Mouse (Mus musculus) lung, embryonic 16.5 days (tissue): ENCODE measurements at regions not wholly inside any gene's neighbourhood (a gene's known extent, or its start where the extent isn't known, plus 50 kb on each side); places are given as distances from the start of the nearest gene placed in this dataset.
A peak's percentile ranks its signal among the peaks of the same experiment; 100 is the strongest.

ENCODE experiments used
- ATAC-seq: fragments of 200-750 bp; cut with Nextera tagmentation; 2 replicates; pipeline ENCODE4 v1.8.0; 2017; ENCODE audit warnings: low read depth, mild to moderate bottlenecking, moderate library complexity
- H3K27ac ChIP-seq: fragments of 300-500 bp; sonication (generic); 2 replicates; pipeline ENCODE4 v1.5.1; 2014; ENCODE audit warnings: mild to moderate bottlenecking, control low read depth, low read length
- H3K27me3 ChIP-seq: fragments of 300-500 bp; sonication (generic); 2 replicates; pipeline ENCODE4 v1.6.1; 2014; ENCODE audit warnings: low read depth, low read length, mixed read lengths; ENCODE audit not compliant: control insufficient read depth, insufficient read depth
- H3K36me3 ChIP-seq: fragments of 300-500 bp; sonication (generic); 2 replicates; pipeline ENCODE4 v1.6.1; 2014; ENCODE audit warnings: low read length; ENCODE audit not compliant: control insufficient read depth, insufficient read depth
- H3K4me1 ChIP-seq: fragments of 300-500 bp; sonication (generic); replicated peaks from 2 replicates; pipeline ENCODE4 v1.6.1; 2014; ENCODE audit warnings: low read length, mixed read lengths; ENCODE audit not compliant: control insufficient read depth, insufficient read depth
- H3K4me2 ChIP-seq: fragments of 300-500 bp; sonication (generic); 2 replicates; pipeline ENCODE4 v1.6.1; 2014; ENCODE audit warnings: low read depth, low read length, control low read depth
- H3K4me3 ChIP-seq: fragments of 300-500 bp; sonication (generic); 2 replicates; pipeline ENCODE4 v1.5.1; 2014; ENCODE audit warnings: mild to moderate bottlenecking, low read length, control low read depth
- H3K9ac ChIP-seq: fragments of 300-500 bp; sonication (generic); 2 replicates; pipeline ENCODE4 v1.6.1; 2014; ENCODE audit warnings: low read length, control low read depth
- H3K9me3 ChIP-seq: fragments of 300-500 bp; sonication (generic); 2 replicates; pipeline ENCODE4 v1.6.1; 2016; ENCODE audit warnings: low read length; ENCODE audit not compliant: control insufficient read depth
- WGBS: fragments of 180-500 bp; shearing (Covaris S2); extraction: QIAGEN DNeasy Blood & Tissue Kit; methylation state at CpG from one replicate; pipeline ENCODE4 v1.1.7; 2014; 5-methylcytosine and 5-hydroxymethylcytosine counted together

- no peak for ATAC-seq
- Histone ChIP-seq H3K27me3 (no peaks in the 10 kb centered on the region), H3K27ac (no peak overlapping the region), H3K4me2 (no peak overlapping the region), H3K9ac (no peak overlapping the region), H3K9me3 (no peaks in the 10 kb centered on the region), H3K4me1 (no peaks in the 10 kb centered on the region), H3K36me3 (no peaks in the 10 kb centered on the region), H3K4me3 (no peak overlapping the region)
- WGBS, result 54% methylated on average over 12 of the region's 12 CpGs
Measured at GRCm38 (mm10) chr11:45191392-45192189, 574.5 kb downstream of the Ebf1 start.

GRCm38 (mm10) chr11:45193319-45193718 is 576.2 kb downstream of the Ebf1 start:
- no peaks in the 10 kb centered on the region for H3K9me3 ChIP-seq

GRCm38 (mm10) chr11:45199520-45199919 is 582.4 kb downstream of the Ebf1 start:
- no peak overlapping the region for H3K9ac ChIP-seq
- H3K27me3 ChIP-seq, result no peaks in the 10 kb centered on the region
- no peaks in the 10 kb centered on the region for H3K36me3 ChIP-seq
- H3K4me3 ChIP-seq, result no peak overlapping the region
- H3K4me1 ChIP-seq, result no peaks in the 10 kb centered on the region
- 56% methylated on average over 4 of the region's 4 CpGs for whole genome bisulfite sequencing
- H3K9me3 ChIP-seq, result no peaks in the 10 kb centered on the region
- no peak for ATAC-seq
- no peak overlapping the region for H3K27ac ChIP-seq
- no peak overlapping the region for H3K4me2 ChIP-seq

More at GRCm38 (mm10) chr11:45193319-45193718, 576.2 kb downstream of the Ebf1 start:
- Histone ChIP-seq H3K27ac (no peak overlapping the region), H3K9ac (no peak overlapping the region), H3K27me3 (no peaks in the 10 kb centered on the region), H3K36me3 (no peaks in the 10 kb centered on the region), H3K4me1 (no peaks in the 10 kb centered on the region), H3K4me3 (no peak overlapping the region), H3K4me2 (no peak overlapping the region)
- peak; percentile 61; the same call in 1 of the 2 replicates for ATAC-seq
- WGBS, result 63% methylated on average over 5 of the region's 5 CpGs

- Histone ChIP-seq H3K27ac (no peak overlapping the region), H3K9me3 (no peaks in the 10 kb centered on the region), H3K4me1 (no peaks in the 10 kb centered on the region), H3K4me3 (no peak overlapping the region), H3K4me2 (no peak overlapping the region), H3K9ac (no peak overlapping the region), H3K27me3 (no peaks in the 10 kb centered on the region), H3K36me3 (no peaks in the 10 kb centered on the region)
- WGBS, result 39% methylated on average over 9 of the region's 9 CpGs
- no peak; the same call in 1 of the 2 replicates for ATAC-seq
Measured at GRCm38 (mm10) chr11:45200714-45201405, 583.7 kb downstream of the Ebf1 start.

- Histone ChIP-seq H3K4me1 (no peaks in the 10 kb centered on the region), H3K4me3 (no peak overlapping the region), H3K9ac (no peak overlapping the region), H3K9me3 (no peaks in the 10 kb centered on the region), H3K27me3 (no peaks in the 10 kb centered on the region), H3K4me2 (no peak overlapping the region), H3K36me3 (no peaks in the 10 kb centered on the region), H3K27ac (no peak overlapping the region)
- WGBS, result 80% methylated on average over 5 of the region's 5 CpGs
- no peak for ATAC-seq
Measured at GRCm38 (mm10) chr11:45203446-45203845, 586.3 kb downstream of the Ebf1 start.

GRCm38 (mm10) chr11:45206611-45207525 is 589.8 kb downstream of the Ebf1 start:
- H3K36me3 ChIP-seq, result no peaks in the 10 kb centered on the region
- WGBS, result 61% methylated on average over 8 of the region's 8 CpGs
- no peaks in the 10 kb centered on the region for H3K9me3 ChIP-seq
- H3K27me3 ChIP-seq, result no peaks in the 10 kb centered on the region
- H3K27ac ChIP-seq, result no peak overlapping the region
- ATAC-seq, result no peak
- H3K4me2 ChIP-seq, result no peak overlapping the region
- H3K4me3 ChIP-seq, result no peak overlapping the region
- no peak overlapping the region for H3K9ac ChIP-seq
- H3K4me1 ChIP-seq, result no peaks in the 10 kb centered on the region

- Histone ChIP-seq H3K36me3 (no peaks in the 10 kb centered on the region), H3K9ac (no peak overlapping the region), H3K27me3 (no peaks in the 10 kb centered on the region), H3K4me1 (peaks cover 4% of the 10 kb centered on the region; the same call in 1 of the 2 replicates), H3K4me2 (no peak overlapping the region), H3K27ac (no peak overlapping the region), H3K4me3 (no peak overlapping the region), H3K9me3 (no peaks in the 10 kb centered on the region)
- no peak for ATAC-seq
- 30% methylated on average over 1 of the region's 1 CpGs for WGBS
Measured at GRCm38 (mm10) chr11:45214096-45214495, 597.0 kb downstream of the Ebf1 start.

- Histone ChIP-seq H3K36me3 (no peaks in the 10 kb centered on the region), H3K9ac (no peak overlapping the region), H3K27ac (no peak overlapping the region), H3K4me1 (peaks cover 4% of the 10 kb centered on the region; the same call in 1 of the 2 replicates), H3K9me3 (no peaks in the 10 kb centered on the region), H3K27me3 (no peaks in the 10 kb centered on the region), H3K4me2 (no peak overlapping the region), H3K4me3 (no peak overlapping the region)
- WGBS, result 46% methylated on average over 3 of the region's 3 CpGs
- peak; percentile 41 for ATAC-seq
Measured at GRCm38 (mm10) chr11:45216942-45217474, 599.9 kb downstream of the Ebf1 start.
